Mouse (Mus musculus): ENCODE data around the gene 2610001J05Rik. TPM values are rescaled to one million over a fixed set of nuclear protein-coding genes. Genes with fewer than 3 reads are reported as not detected.
"Not testable (repeated sequence)": the region's sequence is repeated elsewhere in the genome, so short reads cannot be mapped to it uniquely, and the experiment has no call there.

2610001J05Rik gene
- polyA plus RNA-seq, 1 experiment from 2014 or later: 113 TPM

- Histone ChIP-seq H3K4me2 (peak overlapping the region; percentile 34; the same call in 1 of the 2 replicates), H3K36me3 (no peaks in the 10 kb centered on the region), H3K27ac (replicated peaks) (peak overlapping the region; percentile 50; the same call in 1 of the 2 replicates), H3K9me3 (no peaks in the 10 kb centered on the region), H3K4me3 (no peak overlapping the region), H3K4me1 (peaks cover 12% of the 10 kb centered on the region), H3K27me3 (replicated peaks) (no peaks in the 10 kb centered on the region), H3K9ac (no peak overlapping the region)
- ATAC-seq (ENCODE audit: extremely low read depth, insufficient number of reproducible peaks, low FRiP score, low TSS enrichment): no peak
- WGBS: 39% methylated on average over 6 of the region's 6 CpGs
Observed at GRCm38 (mm10) chr6:13859877-13860585, 11.3 kb downstream of the 2610001J05Rik start.

GRCm38 (mm10) chr6:13854230-13854629 is 17.1 kb downstream of the 2610001J05Rik start:
- no peaks in the 10 kb centered on the region for H3K36me3 ChIP-seq
- no peaks in the 10 kb centered on the region for H3K4me1 ChIP-seq
- no peak overlapping the region for H3K9ac ChIP-seq
- H3K27ac ChIP-seq (replicated peaks): no peak overlapping the region
- H3K4me3 ChIP-seq: no peak overlapping the region
- ATAC-seq (ENCODE audit: extremely low read depth, insufficient number of reproducible peaks, low FRiP score, low TSS enrichment): no peak
- 36% methylated on average over 11 of the region's 11 CpGs for WGBS
- H3K9me3 ChIP-seq: no peaks in the 10 kb centered on the region
- H3K4me2 ChIP-seq: peak overlapping the region; percentile 28; the same call in 1 of the 2 replicates
- no peaks in the 10 kb centered on the region for H3K27me3 ChIP-seq (replicated peaks)

- no peaks in the 10 kb centered on the region for H3K9me3 ChIP-seq
- no peak overlapping the region for H3K4me2 ChIP-seq
- H3K4me1 ChIP-seq: no peaks in the 10 kb centered on the region
- no peak for ATAC-seq (ENCODE audit: extremely low read depth, insufficient number of reproducible peaks, low FRiP score, low TSS enrichment)
- H3K36me3 ChIP-seq: no peaks in the 10 kb centered on the region
- WGBS: 86% methylated on average over 4 of the region's 4 CpGs
- H3K27me3 ChIP-seq (replicated peaks): no peaks in the 10 kb centered on the region
- no peak overlapping the region for H3K27ac ChIP-seq (replicated peaks)
- H3K9ac ChIP-seq: no peak overlapping the region
- no peak overlapping the region for H3K4me3 ChIP-seq
Observed at GRCm38 (mm10) chr6:13853244-13853643, 18.1 kb downstream of the 2610001J05Rik start.

GRCm38 (mm10) chr6:13846031-13846430 is 25.3 kb downstream of the 2610001J05Rik start:
- H3K9ac ChIP-seq; H3K36me3 ChIP-seq; H3K4me2 ChIP-seq; H3K9me3 ChIP-seq; ATAC-seq (ENCODE audit: extremely low read depth, insufficient number of reproducible peaks, low FRiP score, low TSS enrichment); H3K27me3 ChIP-seq (replicated peaks); H3K4me1 ChIP-seq; H3K4me3 ChIP-seq; H3K27ac ChIP-seq (replicated peaks): not testable (repeated sequence)
- 90% methylated on average over 1 of the region's 1 CpGs for WGBS

GRCm38 (mm10) chr6:13839345-13840054 is 31.8 kb downstream of the 2610001J05Rik start, which contains the start of gene Gpr85:
TSS of gene Gpr85 (minus strand) at chr6:13839942.
- no peaks in the 10 kb centered on the region for H3K27me3 ChIP-seq (replicated peaks)
- H3K4me1 ChIP-seq: peaks cover 8% of the 10 kb centered on the region; the same call in 1 of the 2 replicates
- 36% methylated on average over 18 of the region's 18 CpGs for WGBS
- peak within 1 kb of the TSS; percentile 87 for H3K4me2 ChIP-seq
- H3K4me3 ChIP-seq: peak within 1 kb of the TSS; percentile 58
- H3K36me3 ChIP-seq: no peaks in the 10 kb centered on the region
- H3K27ac ChIP-seq (replicated peaks): peak within 1 kb of the TSS; percentile 80
- H3K9me3 ChIP-seq: no peaks in the 10 kb centered on the region
- peak within 1 kb of the TSS; percentile 83 for H3K9ac ChIP-seq
- no peak for ATAC-seq (ENCODE audit: extremely low read depth, insufficient number of reproducible peaks, low FRiP score, low TSS enrichment)

GRCm38 (mm10) chr6:13838677-13839344 is 32.5 kb downstream of the 2610001J05Rik start:
- Histone ChIP-seq H3K4me2 (peak overlapping the region; percentile 87), H3K27me3 (replicated peaks) (no peaks in the 10 kb centered on the region), H3K9ac (peak overlapping the region; percentile 83), H3K9me3 (no peaks in the 10 kb centered on the region), H3K27ac (replicated peaks) (peak overlapping the region; percentile 80), H3K36me3 (no peaks in the 10 kb centered on the region), H3K4me3 (peak overlapping the region; percentile 58), H3K4me1 (peaks cover 8% of the 10 kb centered on the region; the same call in 1 of the 2 replicates)
- WGBS: under 1% methylated on average over 41 of the region's 41 CpGs
- ATAC-seq (ENCODE audit: extremely low read depth, insufficient number of reproducible peaks, low FRiP score, low TSS enrichment): no peak; the same call in 1 of the 2 replicates

GRCm38 (mm10) chr6:13837916-13838676 is 33.2 kb downstream of the 2610001J05Rik start:
- Histone ChIP-seq H3K36me3 (no peaks in the 10 kb centered on the region), H3K9ac (peak overlapping the region; percentile 83), H3K27me3 (replicated peaks) (no peaks in the 10 kb centered on the region), H3K27ac (replicated peaks) (peak overlapping the region; percentile 80), H3K9me3 (no peaks in the 10 kb centered on the region), H3K4me1 (peaks cover 8% of the 10 kb centered on the region; the same call in 1 of the 2 replicates), H3K4me2 (peak overlapping the region; percentile 87), H3K4me3 (peak overlapping the region; percentile 58)
- WGBS: 1% methylated on average over 19 of the region's 19 CpGs
- no peak for ATAC-seq (ENCODE audit: extremely low read depth, insufficient number of reproducible peaks, low FRiP score, low TSS enrichment)

- H3K4me1 ChIP-seq: peaks cover 8% of the 10 kb centered on the region; the same call in 1 of the 2 replicates
- H3K9me3 ChIP-seq: no peaks in the 10 kb centered on the region
- peak overlapping the region; percentile 87 for H3K4me2 ChIP-seq
- no peak overlapping the region for H3K27ac ChIP-seq (replicated peaks)
- H3K4me3 ChIP-seq: peak overlapping the region; percentile 58
- no peaks in the 10 kb centered on the region for H3K36me3 ChIP-seq
- H3K27me3 ChIP-seq (replicated peaks): no peaks in the 10 kb centered on the region
- peak overlapping the region; percentile 83; the same call in 1 of the 2 replicates for H3K9ac ChIP-seq
- WGBS: 65% methylated on average over 3 of the region's 3 CpGs
- ATAC-seq (ENCODE audit: extremely low read depth, insufficient number of reproducible peaks, low FRiP score, low TSS enrichment): no peak
Observed at GRCm38 (mm10) chr6:13836967-13837570, 34.2 kb downstream of the 2610001J05Rik start.

GRCm38 (mm10) chr6:13835720-13836665 is 35.3 kb downstream of the 2610001J05Rik start:
- Histone ChIP-seq H3K9ac (no peak overlapping the region), H3K4me1 (peaks cover 8% of the 10 kb centered on the region; the same call in 1 of the 2 replicates), H3K4me2 (0 out of 2 replicates have a peak overlapping the region, but pooled peaks have one; percentile 87), H3K36me3 (no peaks in the 10 kb centered on the region), H3K4me3 (no peak overlapping the region), H3K27me3 (replicated peaks) (no peaks in the 10 kb centered on the region), H3K9me3 (no peaks in the 10 kb centered on the region), H3K27ac (replicated peaks) (no peak overlapping the region)
- 69% methylated on average over 17 of the region's 17 CpGs for WGBS
- ATAC-seq (ENCODE audit: extremely low read depth, insufficient number of reproducible peaks, low FRiP score, low TSS enrichment): no peak
